Mouse (Mus musculus) liver, postnatal 0 days (tissue): ENCODE data around the gene P3h3. TPM values are rescaled to one million over a fixed set of nuclear protein-coding genes. Genes with fewer than 3 reads are reported as not detected.
A peak's percentile ranks its signal among the peaks of the same experiment; 100 is the strongest.

Source experiments
- ATAC-seq: fragments of 200-750 bp; cut with Nextera tagmentation; 2 replicates; pipeline ENCODE4 v1.8.0; 2017; ENCODE audit warnings: mild to moderate bottlenecking, moderate library complexity
- DNase-seq: peaks from one replicate; pipeline ENCODE4 v3.0.0-alpha.2; 2016
- H3K27ac ChIP-seq: fragments of 300-500 bp; sonication (generic); 2 replicates; pipeline ENCODE4 v1.5.1; 2014; ENCODE audit warnings: antibody characterized with exemption, moderate library complexity, mild to moderate bottlenecking, low read depth
- H3K27me3 ChIP-seq: fragments of 300-500 bp; sonication (generic); 2 replicates; pipeline ENCODE4 v1.6.1; 2014; ENCODE audit warnings: low read length, control low read depth, mixed read lengths; ENCODE audit not compliant: insufficient read depth
- H3K36me3 ChIP-seq: fragments of 300-500 bp; sonication (generic); replicated peaks from 2 replicates; pipeline ENCODE4 v1.6.1; 2014; ENCODE audit warnings: mild to moderate bottlenecking, control low read depth, low read length, moderate library complexity, mixed read lengths; ENCODE audit not compliant: insufficient read depth
- H3K4me1 ChIP-seq: fragments of 300-500 bp; sonication (generic); 2 replicates; pipeline ENCODE4 v1.6.1; 2014; ENCODE audit warnings: antibody characterized with exemption, mild to moderate bottlenecking, control low read depth; ENCODE audit not compliant: insufficient read depth
- H3K4me2 ChIP-seq: fragments of 300-500 bp; sonication (generic); 2 replicates; pipeline ENCODE4 v1.6.1; 2014; ENCODE audit warnings: low read depth, mild to moderate bottlenecking, low read length, moderate library complexity, mixed read lengths
- H3K4me3 ChIP-seq: fragments of 300-500 bp; sonication (generic); 2 replicates; pipeline ENCODE4 v1.5.1; 2014; ENCODE audit warnings: low read depth, low read length
- H3K9ac ChIP-seq: fragments of 300-500 bp; sonication (generic); replicated peaks from 2 replicates; pipeline ENCODE4 v1.6.1; 2014; ENCODE audit warnings: mild to moderate bottlenecking, moderate library complexity
- H3K9me3 ChIP-seq: fragments of 300-500 bp; sonication (generic); 2 replicates; pipeline ENCODE4 v1.6.1; 2016; ENCODE audit warnings: mild to moderate bottlenecking, control low read depth, low read length, mixed read lengths
- CTCF ChIP-seq: sonication (generic); IDR thresholded peaks from 2 replicates; pipeline ENCODE4 v1.5.1; 2016; ENCODE audit warnings: antibody characterized with exemption, low read depth
- EP300 ChIP-seq: IDR thresholded peaks from 2 replicates; pipeline ENCODE4 v1.6.1; 2016; ENCODE audit warnings: antibody characterized with exemption, low read depth, mild to moderate bottlenecking
- WGBS: fragments of 180-500 bp; shearing (Covaris S2); extraction: QIAGEN DNeasy Blood & Tissue Kit; methylation state at CpG from one replicate; pipeline ENCODE4 v1.1.7; 2014; ENCODE audit not compliant: insufficient replicate concordance; 5-methylcytosine and 5-hydroxymethylcytosine counted together
- polyA plus RNA-seq: library from polyadenylated mRNA; unstranded; fragments of >200 nt; fragmentation: Nextera tagmentation; extraction: Ambion mirVana; gene quantifications from 2 replicates; pipeline ENCODE4 v1.2.1, GENCODE M21; 2015

The P3h3 gene
- polyA plus RNA-seq, 1 experiment from 2014 or later: 0.80 TPM

DNA sequence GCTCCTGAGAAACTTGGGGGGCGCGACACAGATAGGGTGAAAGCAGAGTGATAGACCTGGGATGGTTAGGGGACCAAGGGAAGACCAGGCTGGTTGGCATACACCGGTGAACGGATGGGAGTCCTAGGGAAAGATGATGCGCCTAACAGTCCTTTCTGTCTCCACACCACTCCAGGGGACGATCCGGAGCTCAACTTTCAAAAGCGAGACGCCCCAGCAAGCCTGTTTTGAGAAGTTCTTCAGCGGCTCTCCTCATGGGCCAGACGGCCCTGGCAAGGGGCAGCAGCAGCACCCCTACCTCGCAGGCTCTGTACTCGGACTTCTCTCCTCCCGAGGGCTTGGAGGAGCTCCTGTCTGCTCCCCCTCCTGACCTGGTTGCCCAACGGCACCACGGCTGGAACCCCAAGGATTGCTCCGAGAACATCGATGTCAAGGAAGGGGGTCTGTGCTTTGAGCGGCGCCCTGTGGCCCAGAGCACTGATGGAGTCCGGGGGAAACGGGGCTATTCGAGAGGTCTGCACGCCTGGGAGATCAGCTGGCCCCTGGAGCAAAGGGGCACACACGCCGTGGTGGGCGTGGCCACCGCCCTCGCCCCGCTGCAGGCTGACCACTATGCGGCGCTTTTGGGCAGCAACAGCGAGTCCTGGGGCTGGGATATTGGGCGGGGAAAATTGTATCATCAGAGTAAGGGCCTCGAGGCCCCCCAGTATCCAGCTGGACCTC lies 48.3 kb downstream of the P3h3 start:
- H3K9ac ChIP-seq: peak overlapping the region; percentile 83
- peak; percentile 90 for DNase-seq
- peaks cover 20% of the 10 kb centered on the region for H3K36me3 ChIP-seq
- peak overlapping the region; percentile 95 for H3K27ac ChIP-seq
- H3K27me3 ChIP-seq: no peaks in the 10 kb centered on the region
- peak overlapping the region; percentile 88 for H3K4me3 ChIP-seq
- H3K4me2 ChIP-seq: peak overlapping the region; percentile 98
- H3K4me1 ChIP-seq: peaks cover 47% of the 10 kb centered on the region
- WGBS: 1% methylated on average over 35 of the region's 35 CpGs
- TF ChIP-seq EP300 (no peak), CTCF (peak; percentile 94)
- ATAC-seq: peak; percentile 33
- no peaks in the 10 kb centered on the region for H3K9me3 ChIP-seq

DNA sequence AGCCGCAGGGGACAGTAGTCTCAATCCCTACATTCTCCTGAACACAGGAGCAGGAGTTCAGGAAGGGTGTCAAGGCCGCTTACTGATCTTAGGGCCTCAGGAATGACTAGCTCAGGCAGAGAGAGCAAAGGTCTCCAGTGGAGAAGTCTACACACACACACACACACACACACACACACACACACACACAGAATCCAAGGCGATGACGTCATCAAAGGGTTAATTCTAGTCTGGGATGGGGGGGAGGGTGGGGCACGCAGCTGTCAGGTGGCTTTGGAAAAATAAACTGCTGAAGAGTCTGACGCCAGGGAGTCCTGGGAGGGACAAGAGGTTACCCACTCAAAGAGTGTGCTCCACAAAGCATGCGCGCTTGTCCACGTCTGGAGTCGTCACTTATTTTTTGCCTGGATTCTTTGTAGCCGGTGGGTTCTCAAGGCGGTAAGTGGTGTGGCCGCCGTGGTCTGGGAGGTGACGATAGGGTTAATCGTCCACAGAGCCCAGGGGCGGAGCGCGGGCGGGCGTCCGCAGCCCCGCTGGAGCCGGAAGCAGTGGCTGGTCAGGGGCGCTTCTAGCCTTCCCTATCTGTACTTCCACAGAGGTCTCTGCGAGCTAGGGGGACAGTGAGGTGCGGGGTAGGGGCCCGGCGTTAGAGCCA lies 49.1 kb downstream of the P3h3 start, which contains the start of gene Spsb2:
TSS of gene Spsb2 (plus strand) at position 304 of the 655 bp plus-strand sequence.
- TF ChIP-seq CTCF: no peak
- no peak for TF ChIP-seq EP300
- peak; percentile 81 for DNase-seq
- peak within 1 kb of the TSS; percentile 88 for H3K4me3 ChIP-seq
- no peaks in the 10 kb centered on the region for H3K9me3 ChIP-seq
- 4% methylated on average over 29 of the region's 29 CpGs for WGBS
- peak within 1 kb of the TSS; percentile 98 for H3K4me2 ChIP-seq
- peak within 1 kb of the TSS; percentile 95 for H3K27ac ChIP-seq
- H3K27me3 ChIP-seq: no peaks in the 10 kb centered on the region
- peaks cover 20% of the 10 kb centered on the region for H3K36me3 ChIP-seq
- H3K4me1 ChIP-seq: peaks cover 46% of the 10 kb centered on the region
- H3K9ac ChIP-seq: peak within 1 kb of the TSS; percentile 83
- peak; percentile 53 for ATAC-seq

DNA sequence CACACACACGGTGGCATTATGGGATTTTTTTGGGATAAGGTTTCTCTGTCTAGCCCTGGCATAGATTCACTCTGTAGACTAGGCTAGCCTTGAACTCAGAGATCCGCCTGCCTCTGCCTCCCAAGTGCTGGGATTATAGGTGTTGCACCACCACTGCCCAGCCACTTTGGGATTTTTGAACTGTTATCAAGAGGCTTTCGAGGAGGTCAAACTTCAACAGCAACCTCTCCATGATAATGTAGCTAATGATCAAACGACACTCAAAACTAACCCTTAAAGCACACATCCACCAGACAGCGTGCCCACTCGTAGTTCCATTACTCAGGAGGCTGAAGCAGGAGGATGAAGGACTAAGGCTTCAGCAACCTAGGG lies 49.6 kb downstream of the P3h3 start:
- ATAC-seq (no peak), DNase-seq (no peak)
- Histone ChIP-seq H3K27me3 (no peaks in the 10 kb centered on the region), H3K9me3 (no peaks in the 10 kb centered on the region), H3K4me3 (peak overlapping the region; percentile 88), H3K27ac (peak overlapping the region; percentile 95), H3K4me2 (peak overlapping the region; percentile 98), H3K9ac (peak overlapping the region; percentile 83; the same call in 1 of the 2 replicates), H3K4me1 (peaks cover 43% of the 10 kb centered on the region), H3K36me3 (peaks cover 20% of the 10 kb centered on the region)
- TF ChIP-seq CTCF (no peak), EP300 (no peak)
- WGBS: 54% methylated on average over 6 of the region's 6 CpGs

DNA sequence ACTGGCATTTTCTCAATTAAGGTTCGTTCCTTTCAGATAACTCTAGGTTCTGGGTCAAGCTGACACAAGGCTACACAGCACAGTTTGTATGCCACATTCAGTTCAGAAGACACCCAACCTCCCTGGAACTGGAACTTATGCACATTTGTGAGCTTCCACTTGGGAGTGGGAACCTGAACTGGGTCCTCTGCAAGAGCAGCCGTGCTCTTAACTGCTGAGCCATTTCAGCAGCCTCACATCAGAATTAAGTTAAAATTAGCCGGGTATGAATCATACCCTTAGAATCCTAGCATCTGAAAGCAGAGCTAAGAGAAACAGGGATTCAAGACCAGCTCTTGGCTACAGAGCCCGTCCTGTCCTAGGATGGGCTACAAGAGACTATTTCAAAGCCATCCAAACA lies 50.2 kb downstream of the P3h3 start:
- 0 out of 2 replicates have a peak overlapping the region, but pooled peaks have one; percentile 16 for H3K27ac ChIP-seq
- TF ChIP-seq CTCF (no peak), EP300 (no peak)
- DNase-seq: no peak
- no peaks in the 10 kb centered on the region for H3K9me3 ChIP-seq
- H3K27me3 ChIP-seq: no peaks in the 10 kb centered on the region
- no peak overlapping the region for H3K9ac ChIP-seq
- peaks cover 40% of the 10 kb centered on the region for H3K4me1 ChIP-seq
- 77% methylated on average over 4 of the region's 4 CpGs for WGBS
- H3K4me3 ChIP-seq: no peak overlapping the region
- H3K36me3 ChIP-seq: peaks cover 18% of the 10 kb centered on the region
- no peak for ATAC-seq
- no peak overlapping the region for H3K4me2 ChIP-seq

DNA sequence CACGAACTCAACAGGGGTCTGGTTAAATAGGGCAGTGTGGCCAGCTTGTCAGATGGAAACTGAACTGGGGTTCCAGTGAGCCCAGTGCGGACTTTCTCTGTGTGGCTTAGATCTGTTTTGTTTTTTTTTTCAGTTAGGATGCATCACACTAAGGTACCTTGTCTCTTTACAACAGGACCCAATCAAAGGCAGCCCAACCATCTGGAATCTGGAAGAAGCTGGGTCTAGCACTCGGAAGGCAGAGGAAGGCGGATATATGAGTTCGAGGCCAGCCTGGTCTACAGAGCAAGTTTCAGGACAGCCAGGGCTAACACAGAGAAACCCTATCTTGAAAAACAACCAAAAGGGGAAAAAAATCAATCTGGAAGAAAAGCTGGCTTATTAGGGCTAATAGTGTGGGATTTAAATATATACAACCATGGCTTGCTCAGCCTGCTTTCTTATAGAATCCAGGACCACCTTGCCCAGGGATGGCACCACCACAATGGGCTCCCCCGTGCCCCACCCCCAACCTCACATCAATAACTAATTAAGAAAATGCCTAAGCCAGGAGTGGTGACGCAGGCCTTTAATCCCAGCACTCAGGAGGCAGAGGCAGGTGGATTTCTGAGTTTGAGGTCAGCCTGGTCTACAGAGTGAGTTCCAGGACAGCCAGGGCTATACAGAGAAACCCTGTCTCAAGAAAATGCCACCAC lies 51.0 kb downstream of the P3h3 start:
- Histone ChIP-seq H3K27ac (peak overlapping the region; percentile 79), H3K4me2 (peak overlapping the region; percentile 73), H3K36me3 (peaks cover 10% of the 10 kb centered on the region), H3K4me1 (peaks cover 34% of the 10 kb centered on the region), H3K27me3 (no peaks in the 10 kb centered on the region), H3K9me3 (no peaks in the 10 kb centered on the region), H3K4me3 (peak overlapping the region; percentile 50), H3K9ac (peak overlapping the region; percentile 1; the same call in 1 of the 2 replicates)
- ATAC-seq (no peak), DNase-seq (no peak)
- WGBS: 77% methylated on average over 7 of the region's 7 CpGs
- no peak for TF ChIP-seq CTCF
- no peak for TF ChIP-seq EP300
